Mouse (Mus musculus): ENCODE measurements around the gene AL607142.1.
A peak's percentile ranks its signal among the peaks of the same experiment; 100 is the strongest.

The AL607142.1 gene

DNA sequence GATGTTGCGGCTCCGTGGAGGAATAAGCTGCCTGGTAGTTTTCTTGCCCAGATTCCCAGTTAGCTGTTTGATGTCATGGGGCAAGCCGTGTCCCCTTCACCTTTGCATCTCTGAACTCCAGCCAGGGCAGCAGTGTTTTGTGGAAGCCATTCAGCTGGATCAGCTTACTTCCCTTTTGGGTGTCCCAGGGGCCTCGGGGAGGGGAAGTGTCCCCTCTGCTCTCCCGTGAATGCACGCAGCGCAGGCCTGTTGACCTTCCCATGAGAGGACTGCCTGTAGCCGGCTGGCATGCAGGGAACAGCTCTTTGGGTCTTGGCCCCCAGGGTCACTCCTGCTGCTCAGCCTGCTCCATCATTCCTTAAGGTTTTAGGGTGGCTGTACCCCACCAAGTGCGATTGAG is 10.7 kb upstream of the AL607142.1 start:
- DNase-seq (ENCODE audit: extremely low read depth, insufficient read length, low spot score) = no peak

DNA sequence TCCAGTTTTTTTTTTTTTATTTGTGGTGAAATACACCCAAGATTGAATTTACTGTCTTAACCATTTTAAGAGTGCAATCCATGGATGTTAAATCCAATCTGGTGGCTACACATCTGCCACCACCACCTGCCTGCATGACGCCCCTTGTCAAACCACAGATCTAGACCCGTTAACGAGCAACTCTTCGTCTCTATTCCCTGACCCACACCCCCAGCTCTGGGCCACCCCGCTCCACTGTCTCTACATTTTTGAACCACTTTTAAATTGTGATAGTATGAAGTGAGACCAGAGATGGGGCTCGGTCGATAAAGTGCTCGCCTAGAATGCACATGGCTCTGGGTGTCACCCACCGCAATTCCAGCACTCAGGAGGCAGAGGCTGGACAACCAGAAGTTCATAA is 8.3 kb upstream of the AL607142.1 start:
- DNase-seq (ENCODE audit: extremely low read depth, insufficient read length, low spot score) = no peak

DNA sequence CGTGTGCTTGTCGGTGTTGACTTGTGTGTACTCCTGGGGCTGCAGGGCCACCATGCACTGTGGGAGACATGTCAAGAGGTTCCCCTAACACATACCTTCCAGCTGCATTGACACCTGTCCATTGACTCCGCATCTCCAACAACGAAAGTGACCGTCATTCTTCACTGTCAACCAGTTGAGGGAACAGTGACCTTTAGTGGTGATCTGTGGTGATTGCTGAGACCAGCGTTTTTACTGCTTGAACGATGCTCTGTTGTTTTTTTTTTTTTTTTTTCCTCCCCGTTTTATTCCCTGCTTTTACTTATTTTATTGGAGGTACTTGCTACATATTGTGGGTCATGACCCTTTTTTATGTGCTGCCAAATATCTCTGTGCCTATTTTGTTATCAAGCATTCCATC is 7.3 kb upstream of the AL607142.1 start:
- no peak for DNase-seq (ENCODE audit: extremely low read depth, insufficient read length, low spot score)

GRCm38 (mm10) chr4:120058157-120058556 is 6.6 kb upstream of the AL607142.1 start:
- DNase-seq (ENCODE audit: extremely low read depth, insufficient read length, low spot score) = no peak

GRCm38 (mm10) chr4:120058794-120059193 is 6.0 kb upstream of the AL607142.1 start:
- DNase-seq (ENCODE audit: extremely low read depth, insufficient read length, low spot score) = no peak

DNA sequence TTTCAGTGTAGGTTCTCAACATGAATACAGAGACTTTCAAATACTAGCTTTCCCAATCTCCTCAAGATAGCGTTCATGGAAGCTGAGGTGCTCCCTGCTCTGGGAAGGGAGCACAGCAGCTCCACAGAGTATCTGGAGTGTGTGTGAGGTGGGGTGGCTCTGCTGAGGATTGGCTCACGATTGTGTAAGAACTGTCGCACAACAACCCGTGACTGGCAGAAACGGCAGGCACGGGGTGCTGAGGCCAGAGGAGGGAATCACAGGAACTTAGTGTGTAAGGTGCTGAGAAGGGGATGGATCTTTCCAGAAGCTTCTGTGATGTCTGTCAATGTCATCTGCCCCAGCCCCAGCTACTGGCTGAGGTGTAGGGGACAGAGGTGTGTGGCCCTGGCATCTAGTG is 3.1 kb upstream of the AL607142.1 start:
- no peak for DNase-seq (ENCODE audit: extremely low read depth, insufficient read length, low spot score)

DNA sequence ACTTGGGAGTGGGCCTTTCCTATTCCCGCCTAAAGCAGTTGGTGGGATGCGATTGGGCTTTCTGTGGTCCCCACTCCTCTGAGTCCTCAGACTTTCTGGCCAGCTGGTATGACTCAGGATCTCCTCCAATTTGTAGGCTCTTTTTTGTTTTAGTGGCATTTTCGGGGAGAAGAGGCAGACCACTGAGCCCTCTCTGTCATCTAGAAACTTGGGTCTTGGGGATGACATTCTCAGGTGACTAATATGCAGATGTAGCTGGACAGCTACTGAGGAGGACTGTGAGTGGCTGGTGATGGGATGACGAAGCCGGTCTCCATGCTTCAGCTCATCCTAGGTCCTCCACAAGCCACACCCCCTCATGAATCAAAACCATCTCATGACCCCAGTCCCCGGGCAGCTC is 2.6 kb upstream of the AL607142.1 start:
- peak; percentile 73 for DNase-seq (ENCODE audit: extremely low read depth, insufficient read length, low spot score)

- no peak for DNase-seq (ENCODE audit: extremely low read depth, insufficient read length, low spot score)
Measured at GRCm38 (mm10) chr4:120062754-120063153, 2.0 kb upstream of the AL607142.1 start.

GRCm38 (mm10) chr4:120063353-120064124 is 1.3 kb upstream of the AL607142.1 start:
- DNase-seq (ENCODE audit: extremely low read depth, insufficient read length, low spot score) = peak; percentile 71

DNA sequence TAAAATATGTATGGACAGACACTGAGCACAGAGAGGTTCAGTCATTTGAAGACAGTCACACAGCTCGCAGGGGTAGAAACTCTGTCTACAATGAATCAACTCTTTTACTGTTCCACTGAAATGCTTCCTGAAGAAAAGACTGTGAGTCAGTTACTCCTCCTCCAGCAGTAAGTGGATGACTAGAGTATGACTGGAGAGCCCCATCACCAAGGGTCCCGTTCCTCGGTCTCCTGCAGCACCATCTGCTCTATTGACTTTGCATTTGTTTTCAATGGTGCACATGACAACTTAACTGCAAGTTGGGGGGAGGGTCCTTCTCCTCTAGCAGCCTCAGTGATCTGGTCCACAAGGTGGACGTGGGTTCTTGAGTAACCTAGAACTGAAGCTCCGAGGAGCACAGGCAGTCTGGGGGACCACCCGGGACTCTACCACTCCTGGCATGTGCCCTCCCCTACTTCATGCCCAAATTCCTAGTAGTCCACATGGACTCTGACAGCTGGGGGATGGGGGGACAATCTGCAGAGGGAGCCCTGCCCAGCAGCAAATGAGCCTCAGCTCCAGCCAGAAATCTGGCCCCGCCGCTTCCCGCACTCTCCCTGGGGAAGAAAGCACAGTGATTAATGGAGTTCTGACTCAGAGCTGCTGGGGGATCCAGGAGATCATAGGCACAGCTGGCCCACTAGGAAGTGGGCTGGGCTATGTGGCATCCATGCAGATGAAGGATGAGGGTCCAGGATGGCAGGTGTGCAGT is 2.2 kb downstream of the AL607142.1 start:
- peak; percentile 83 for DNase-seq (ENCODE audit: extremely low read depth, insufficient read length, low spot score)

- no peak for DNase-seq (ENCODE audit: extremely low read depth, insufficient read length, low spot score)
Measured at GRCm38 (mm10) chr4:120067592-120068235, 2.9 kb downstream of the AL607142.1 start.

GRCm38 (mm10) chr4:120068883-120069581 is 4.2 kb downstream of the AL607142.1 start:
- no peak for DNase-seq (ENCODE audit: extremely low read depth, insufficient read length, low spot score)

GRCm38 (mm10) chr4:120069582-120069980 is 4.8 kb downstream of the AL607142.1 start:
- DNase-seq (ENCODE audit: extremely low read depth, insufficient read length, low spot score) = no peak

DNA sequence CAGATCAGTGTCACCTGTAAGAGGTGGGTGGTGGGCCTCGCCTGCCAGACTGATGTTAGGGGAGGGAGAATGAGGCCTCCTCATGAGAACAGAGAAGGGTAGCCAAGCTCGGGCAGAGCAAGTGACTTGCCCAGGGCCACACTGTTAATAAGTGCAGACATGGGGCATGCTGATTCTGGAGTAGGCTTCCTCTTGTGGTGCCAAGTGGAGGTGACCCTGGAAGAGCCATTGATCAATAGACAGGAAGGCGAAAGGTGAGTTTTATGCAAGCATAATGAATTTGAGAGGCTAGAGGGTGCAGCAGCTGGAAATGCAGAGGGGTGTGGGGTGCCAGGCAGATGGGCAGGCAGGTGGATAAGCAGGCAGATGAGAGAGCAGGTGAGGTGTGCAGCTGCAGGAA is 6.6 kb downstream of the AL607142.1 start:
- no peak for DNase-seq (ENCODE audit: extremely low read depth, insufficient read length, low spot score)

GRCm38 (mm10) chr4:120071842-120072507 is 7.2 kb downstream of the AL607142.1 start:
- peak; percentile 57 for DNase-seq (ENCODE audit: extremely low read depth, insufficient read length, low spot score)

- no peak for DNase-seq (ENCODE audit: extremely low read depth, insufficient read length, low spot score)
Measured at GRCm38 (mm10) chr4:120074061-120074460, 9.3 kb downstream of the AL607142.1 start.

- no peak for DNase-seq (ENCODE audit: extremely low read depth, insufficient read length, low spot score)
Measured at GRCm38 (mm10) chr4:120077322-120077721, 12.5 kb downstream of the AL607142.1 start.

GRCm38 (mm10) chr4:120082527-120082926 is 17.7 kb downstream of the AL607142.1 start:
- no peak for DNase-seq (ENCODE audit: extremely low read depth, insufficient read length, low spot score)

DNA sequence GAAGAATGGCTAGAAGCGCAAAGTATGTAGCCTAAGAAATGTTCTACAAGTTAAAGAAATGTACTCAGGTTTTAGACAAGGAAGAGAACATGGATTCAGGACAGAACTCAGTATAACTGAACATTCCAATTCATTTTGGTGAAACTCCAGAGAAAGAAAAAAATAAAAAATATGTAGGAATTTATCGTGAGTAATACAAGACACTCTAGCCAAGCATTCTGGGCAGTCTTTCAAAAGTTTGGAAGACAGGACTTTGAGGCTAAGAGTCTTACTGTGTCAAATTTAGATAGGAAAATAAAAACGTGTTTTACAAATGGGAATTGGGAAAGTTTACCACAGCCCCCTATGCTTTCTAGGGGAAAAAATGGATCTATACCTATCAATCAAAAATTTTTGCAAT is 18.9 kb downstream of the AL607142.1 start:
- DNase-seq (ENCODE audit: extremely low read depth, insufficient read length, low spot score) = peak; percentile 45

GRCm38 (mm10) chr4:120089536-120089935 is 24.7 kb downstream of the AL607142.1 start:
- DNase-seq (ENCODE audit: extremely low read depth, insufficient read length, low spot score) = no peak

Data from 3134 (cell line).